Mouse (Mus musculus) limb, embryonic 15.5 days (tissue): ENCODE results near the gene Rcan3. TPM values are rescaled to one million over a fixed set of nuclear protein-coding genes. Genes with fewer than 3 reads are reported as not detected.

Experiments used
- ATAC-seq: fragments of 200-750 bp; cut with Nextera tagmentation; 2 replicates; pipeline ENCODE4 v1.8.0; 2017; ENCODE audit warnings: low read depth, moderate TSS enrichment; ENCODE audit not compliant: insufficient number of reproducible peaks, low FRiP score, low TSS enrichment
- H3K27ac ChIP-seq: fragments of 300-500 bp; sonication (generic); 2 replicates; pipeline ENCODE4 v1.5.1; 2015; ENCODE audit warnings: moderate library complexity, mild to moderate bottlenecking, inconsistent platforms
- H3K27me3 ChIP-seq: fragments of 300-500 bp; sonication (generic); 2 replicates; pipeline ENCODE4 v1.6.1; 2015; ENCODE audit warnings: inconsistent platforms
- H3K36me3 ChIP-seq: fragments of 300-500 bp; sonication (generic); 2 replicates; pipeline ENCODE4 v1.6.1; 2015; ENCODE audit warnings: inconsistent platforms
- H3K4me1 ChIP-seq: fragments of 300-500 bp; sonication (generic); 2 replicates; pipeline ENCODE4 v1.6.1; 2015; ENCODE audit warnings: inconsistent platforms
- H3K4me2 ChIP-seq: fragments of 300-500 bp; sonication (generic); 2 replicates; pipeline ENCODE4 v1.6.1; 2015; ENCODE audit warnings: mild to moderate bottlenecking, inconsistent platforms
- H3K4me3 ChIP-seq: fragments of 300-500 bp; sonication (generic); 2 replicates; pipeline ENCODE4 v1.5.1; 2015; ENCODE audit warnings: mild to moderate bottlenecking, inconsistent platforms
- H3K9ac ChIP-seq: fragments of 300-500 bp; sonication (generic); 2 replicates; pipeline ENCODE4 v1.6.1; 2015; ENCODE audit warnings: inconsistent platforms
- H3K9me3 ChIP-seq: fragments of 300-500 bp; sonication (generic); 2 replicates; pipeline ENCODE4 v1.6.1; 2016; ENCODE audit warnings: inconsistent platforms
- WGBS: fragments of 180-500 bp; shearing (Covaris S2); methylation state at CpG from one replicate; pipeline ENCODE4 v1.1.7; 2015; 5-methylcytosine and 5-hydroxymethylcytosine counted together
- polyA plus RNA-seq: library from polyadenylated mRNA; unstranded; fragments of >200 nt; fragmentation: Nextera tagmentation; extraction: Ambion mirVana; gene quantifications from 2 replicates; pipeline ENCODE4 v1.2.1, GENCODE M21; 2015

The Rcan3 gene
- polyA plus RNA-seq, 1 experiment from 2014 or later: 16.6 TPM

- 39% methylated on average over 5 of the region's 5 CpGs for WGBS
- no peak for ATAC-seq
- Histone ChIP-seq H3K4me3 (no peak overlapping the region), H3K4me1 (no peaks in the 10 kb centered on the region), H3K27ac (no peak overlapping the region), H3K36me3 (0 out of 2 replicates have a peak, but pooled peaks cover 4% of the 10 kb centered on the region), H3K9me3 (no peaks in the 10 kb centered on the region), H3K4me2 (no peak overlapping the region), H3K27me3 (no peaks in the 10 kb centered on the region), H3K9ac (no peak overlapping the region)
Observed at GRCm38 (mm10) chr4:135406180-135406579, 27.5 kb downstream of the Rcan3 start.

GRCm38 (mm10) chr4:135404916-135405315 is 28.7 kb downstream of the Rcan3 start:
- Histone ChIP-seq H3K27ac (no peak overlapping the region), H3K9me3 (no peaks in the 10 kb centered on the region), H3K4me2 (no peak overlapping the region), H3K4me1 (no peaks in the 10 kb centered on the region), H3K4me3 (no peak overlapping the region), H3K9ac (no peak overlapping the region), H3K36me3 (0 out of 2 replicates have a peak, but pooled peaks cover 4% of the 10 kb centered on the region), H3K27me3 (no peaks in the 10 kb centered on the region)
- WGBS: 85% methylated on average over 2 of the region's 2 CpGs
- ATAC-seq: no peak

GRCm38 (mm10) chr4:135404048-135404447 is 29.6 kb downstream of the Rcan3 start:
- H3K27ac ChIP-seq: no peak overlapping the region
- no peaks in the 10 kb centered on the region for H3K36me3 ChIP-seq
- no peak overlapping the region for H3K9ac ChIP-seq
- ATAC-seq: no peak
- no peaks in the 10 kb centered on the region for H3K4me1 ChIP-seq
- 72% methylated on average over 10 of the region's 10 CpGs for WGBS
- no peak overlapping the region for H3K4me2 ChIP-seq
- peaks cover 1% of the 10 kb centered on the region; the same call in 1 of the 2 replicates for H3K27me3 ChIP-seq
- no peaks in the 10 kb centered on the region for H3K9me3 ChIP-seq
- no peak overlapping the region for H3K4me3 ChIP-seq

- ATAC-seq: no peak
- Histone ChIP-seq H3K9ac (no peak overlapping the region), H3K27ac (no peak overlapping the region), H3K36me3 (no peaks in the 10 kb centered on the region), H3K27me3 (peaks cover 23% of the 10 kb centered on the region), H3K4me1 (peaks cover 14% of the 10 kb centered on the region), H3K9me3 (no peaks in the 10 kb centered on the region), H3K4me3 (no peak overlapping the region), H3K4me2 (no peak overlapping the region)
- WGBS: 26% methylated on average over 7 of the region's 7 CpGs
Observed at GRCm38 (mm10) chr4:135401881-135402280, 31.8 kb downstream of the Rcan3 start.

- peak within 1 kb of the TSS; percentile 39 for H3K4me3 ChIP-seq
- H3K36me3 ChIP-seq: no peaks in the 10 kb centered on the region
- no peaks in the 10 kb centered on the region for H3K9me3 ChIP-seq
- H3K9ac ChIP-seq: 0 out of 2 replicates have a peak within 1 kb of the TSS, but pooled peaks have one; percentile 1
- H3K27ac ChIP-seq: no peak within 1 kb of the TSS
- no peak for ATAC-seq
- peak within 1 kb of the TSS; percentile 68 for H3K4me2 ChIP-seq
- peaks cover 32% of the 10 kb centered on the region for H3K27me3 ChIP-seq
- WGBS: under 1% methylated on average over 29 of the region's 29 CpGs
- peaks cover 19% of the 10 kb centered on the region for H3K4me1 ChIP-seq
Observed at GRCm38 (mm10) chr4:135397991-135398390, 35.7 kb downstream of the Rcan3 start, which contains the start of gene Ncmap. TSS of gene Ncmap (minus strand) at chr4:135398227.

GRCm38 (mm10) chr4:135397551-135397950 is 36.1 kb downstream of the Rcan3 start:
- Histone ChIP-seq H3K36me3 (no peaks in the 10 kb centered on the region), H3K9ac (0 out of 2 replicates have a peak overlapping the region, but pooled peaks have one; percentile 1), H3K4me3 (peak overlapping the region; percentile 39), H3K4me1 (peaks cover 19% of the 10 kb centered on the region), H3K4me2 (peak overlapping the region; percentile 68), H3K9me3 (no peaks in the 10 kb centered on the region), H3K27me3 (peaks cover 32% of the 10 kb centered on the region), H3K27ac (no peak overlapping the region)
- no peak for ATAC-seq
- 5% methylated on average over 16 of the region's 16 CpGs for WGBS

GRCm38 (mm10) chr4:135396303-135396702 is 37.4 kb downstream of the Rcan3 start:
- peaks cover 19% of the 10 kb centered on the region for H3K4me1 ChIP-seq
- ATAC-seq: no peak
- no peak overlapping the region for H3K4me3 ChIP-seq
- peaks cover 32% of the 10 kb centered on the region for H3K27me3 ChIP-seq
- H3K36me3 ChIP-seq: no peaks in the 10 kb centered on the region
- no peaks in the 10 kb centered on the region for H3K9me3 ChIP-seq
- H3K4me2 ChIP-seq: no peak overlapping the region
- H3K27ac ChIP-seq: no peak overlapping the region
- WGBS: 84% methylated on average over 5 of the region's 5 CpGs
- no peak overlapping the region for H3K9ac ChIP-seq

GRCm38 (mm10) chr4:135395375-135395774 is 38.3 kb downstream of the Rcan3 start:
- H3K4me2 ChIP-seq: no peak overlapping the region

GRCm38 (mm10) chr4:135394666-135395065 is 39.0 kb downstream of the Rcan3 start:
- Histone ChIP-seq H3K4me1 (peaks cover 23% of the 10 kb centered on the region), H3K36me3 (no peaks in the 10 kb centered on the region), H3K9ac (no peak overlapping the region), H3K4me2 (no peak overlapping the region), H3K9me3 (no peaks in the 10 kb centered on the region), H3K27me3 (peaks cover 32% of the 10 kb centered on the region), H3K4me3 (no peak overlapping the region), H3K27ac (no peak overlapping the region)
- 74% methylated on average over 7 of the region's 7 CpGs for WGBS
- no peak for ATAC-seq

More at GRCm38 (mm10) chr4:135395375-135395774, 38.3 kb downstream of the Rcan3 start:
- Histone ChIP-seq H3K27me3 (peaks cover 32% of the 10 kb centered on the region), H3K36me3 (no peaks in the 10 kb centered on the region), H3K9me3 (no peaks in the 10 kb centered on the region), H3K4me3 (no peak overlapping the region), H3K27ac (no peak overlapping the region), H3K4me1 (peaks cover 23% of the 10 kb centered on the region), H3K9ac (no peak overlapping the region)
- 57% methylated on average over 4 of the region's 4 CpGs for WGBS
- ATAC-seq: no peak

GRCm38 (mm10) chr4:135393381-135393780 is 40.3 kb downstream of the Rcan3 start:
- WGBS: 70% methylated on average over 6 of the region's 6 CpGs
- no peak for ATAC-seq

GRCm38 (mm10) chr4:135392801-135393200 is 40.9 kb downstream of the Rcan3 start:
- Histone ChIP-seq H3K4me1 (peaks cover 14% of the 10 kb centered on the region), H3K27ac (no peak overlapping the region), H3K9ac (no peak overlapping the region), H3K27me3 (peaks cover 19% of the 10 kb centered on the region), H3K9me3 (no peaks in the 10 kb centered on the region), H3K4me2 (no peak overlapping the region), H3K4me3 (no peak overlapping the region), H3K36me3 (no peaks in the 10 kb centered on the region)
- no peak for ATAC-seq
- 83% methylated on average over 3 of the region's 3 CpGs for WGBS

More at GRCm38 (mm10) chr4:135393381-135393780, 40.3 kb downstream of the Rcan3 start:
- Histone ChIP-seq H3K36me3 (no peaks in the 10 kb centered on the region), H3K9ac (no peak overlapping the region), H3K27ac (no peak overlapping the region), H3K4me2 (no peak overlapping the region), H3K4me1 (peaks cover 20% of the 10 kb centered on the region), H3K9me3 (no peaks in the 10 kb centered on the region), H3K27me3 (peaks cover 25% of the 10 kb centered on the region), H3K4me3 (no peak overlapping the region)

- Histone ChIP-seq H3K9ac (no peak overlapping the region), H3K27me3 (peaks cover 2% of the 10 kb centered on the region; the same call in 1 of the 2 replicates), H3K4me2 (no peak overlapping the region), H3K27ac (no peak overlapping the region), H3K4me3 (no peak overlapping the region), H3K36me3 (no peaks in the 10 kb centered on the region), H3K9me3 (no peaks in the 10 kb centered on the region), H3K4me1 (0 out of 2 replicates have a peak, but pooled peaks cover 10% of the 10 kb centered on the region)
- ATAC-seq: no peak
- 62% methylated on average over 6 of the region's 6 CpGs for WGBS
Observed at GRCm38 (mm10) chr4:135391014-135391413, 42.6 kb downstream of the Rcan3 start.
